ENCODE assay signal across 25 mouse cellular contexts in genomic region chr19:24201848-24202247, GRCm38 (mm10).
"Had no signal": no experiment of that assay in that cellular context is flagged by ENCODE, and none has a peak within 500 bp of the region (broad histone marks: within the 10 kb centered on the region; RNA-seq: fewer than 3 reads in every experiment).

No protein-coding gene starts in this region.

- H3K27me3 ChIP-seq: heart, embryonic 13.5 days; heart, embryonic 15.5 days; hindbrain, embryonic 13.5 days; hindbrain, embryonic 15.5 days; limb, embryonic 12.5 days; liver, embryonic 13.5 days; liver, embryonic 15.5 days had no signal

- ATAC-seq: hindbrain, postnatal 0 days; intestine, embryonic 16.5 days had no signal

- H3K9ac ChIP-seq: heart, embryonic 13.5 days; heart, embryonic 15.5 days; hindbrain, embryonic 13.5 days; hindbrain, embryonic 15.5 days; limb, embryonic 12.5 days; liver, embryonic 13.5 days; liver, embryonic 15.5 days had no signal

- H3K4me3 ChIP-seq: heart, adult 2 months; heart, embryonic 13.5 days; heart, embryonic 15.5 days; hindbrain, embryonic 13.5 days; hindbrain, embryonic 15.5 days; layer of hippocampus, adult 2 months; left cerebral cortex, adult 2 months; limb, embryonic 10.5 days; limb, embryonic 12.5 days; liver, embryonic 13.5 days; liver, embryonic 15.5 days had no signal

- H3K36me3 ChIP-seq: heart, embryonic 13.5 days; heart, embryonic 15.5 days; hindbrain, embryonic 13.5 days; hindbrain, embryonic 15.5 days; limb, embryonic 10.5 days; limb, embryonic 12.5 days; liver, embryonic 13.5 days; liver, embryonic 15.5 days had no signal

- H3K4me2 ChIP-seq: heart, embryonic 11.5 days; heart, embryonic 13.5 days; heart, embryonic 15.5 days; hindbrain, embryonic 13.5 days; hindbrain, embryonic 15.5 days; limb, embryonic 12.5 days; liver, embryonic 13.5 days; liver, embryonic 15.5 days had no signal

- H3K9me3 ChIP-seq: heart, embryonic 13.5 days; heart, embryonic 15.5 days; hindbrain, embryonic 13.5 days; hindbrain, embryonic 15.5 days; limb, embryonic 10.5 days; limb, embryonic 12.5 days; liver, embryonic 13.5 days; liver, embryonic 15.5 days had no signal

- H3K27ac ChIP-seq: heart, adult 2 months; heart, embryonic 13.5 days; heart, embryonic 15.5 days; hindbrain, embryonic 13.5 days; hindbrain, embryonic 15.5 days; hindbrain, postnatal 0 days; layer of hippocampus, adult 2 months; left cerebral cortex, adult 2 months; limb, embryonic 10.5 days; limb, embryonic 12.5 days; liver, embryonic 13.5 days; liver, embryonic 15.5 days had no signal

- H3K4me1 ChIP-seq: heart, embryonic 13.5 days; hindbrain, embryonic 15.5 days; liver, embryonic 13.5 days; liver, embryonic 15.5 days had no signal

- DNase-seq: gastrocnemius, postnatal 14 days; gastrocnemius, postnatal 36 days; heart, adult 11 months; heart, adult 2 months; heart, postnatal 14 days; heart, postnatal 36 days; kidney, adult 11 months; kidney, adult 8-10 months; kidney, postnatal 10 days; kidney, postnatal 25 days; kidney, postnatal 4 days; liver; liver, embryonic 13.5 days had no signal
